Mouse (Mus musculus) ovary, postnatal 10 days (tissue): ENCODE measurements around the gene Pigz.

Source experiments
- DNase-seq: peaks from one replicate; pipeline ENCODE4 v3.0.0; 2022; ENCODE audit warnings: low spot score

The Pigz gene

DNA sequence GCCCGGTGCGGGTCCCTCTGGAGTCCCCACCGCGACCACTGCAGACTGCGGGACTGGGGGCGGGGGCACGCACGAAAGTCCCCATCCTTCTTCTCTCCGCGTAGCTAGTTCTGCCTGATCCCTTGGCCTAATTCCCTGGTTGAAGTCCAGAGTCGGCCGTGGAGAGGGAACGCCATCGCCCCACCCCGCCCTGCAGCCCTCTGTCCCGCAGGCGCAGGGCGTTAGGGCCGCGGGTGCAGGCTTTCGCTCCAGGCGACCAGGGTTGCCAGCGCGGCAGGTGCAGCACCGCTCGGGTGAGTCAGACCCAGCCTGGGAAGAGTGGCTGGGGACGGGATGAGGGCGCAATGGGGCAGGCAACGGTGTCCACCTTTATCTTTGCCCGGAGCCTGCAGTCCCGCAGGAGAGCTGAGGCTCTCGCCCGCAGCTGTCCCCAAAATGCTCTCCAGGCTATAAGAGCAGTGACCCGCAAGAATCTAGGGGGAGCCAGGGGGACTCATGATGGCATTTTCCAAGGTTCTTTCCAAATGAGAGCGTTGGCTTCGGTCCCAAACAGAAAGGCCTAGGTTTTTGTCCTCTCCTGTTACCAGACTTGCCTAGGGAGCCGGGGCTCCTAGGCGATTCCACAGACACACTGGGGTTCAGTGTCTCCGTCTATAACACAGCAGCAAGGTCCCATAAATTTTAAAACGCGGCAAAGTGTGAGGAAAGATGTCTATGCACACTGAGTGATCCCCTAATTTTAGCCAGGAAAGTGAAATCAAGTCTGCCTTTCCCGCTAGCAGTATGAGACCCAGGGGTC, at the start of gene Pigz:
TSS of gene Pigz (plus strand) at position 101 of the 799 bp plus-strand sequence.
- DNase-seq, result peak; percentile 12

DNA sequence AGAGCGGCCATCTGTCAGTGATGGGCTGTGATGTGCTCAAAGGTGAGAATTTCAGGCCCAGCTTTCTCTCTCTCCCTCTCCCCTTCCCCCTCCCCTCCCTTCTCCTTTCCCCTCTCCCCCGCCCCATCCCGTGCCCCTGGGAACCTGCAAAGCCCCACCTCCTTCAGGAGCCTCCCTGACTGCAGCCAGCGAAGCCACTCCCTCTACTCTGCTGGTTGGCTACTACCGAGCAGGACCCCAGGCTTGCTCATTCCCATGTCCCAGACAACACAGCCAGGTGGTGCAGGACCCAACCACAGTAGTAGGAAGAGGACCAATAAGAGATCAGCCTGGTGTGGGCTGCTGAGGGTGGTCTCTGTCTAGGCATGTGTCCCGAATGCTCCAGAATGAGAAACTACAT, 49.7 kb upstream of the Pigz start:
- DNase-seq, result no peak

- no peak for DNase-seq
Measured at GRCm38 (mm10) chr16:31890907-31891306, 42.7 kb upstream of the Pigz start.

DNA sequence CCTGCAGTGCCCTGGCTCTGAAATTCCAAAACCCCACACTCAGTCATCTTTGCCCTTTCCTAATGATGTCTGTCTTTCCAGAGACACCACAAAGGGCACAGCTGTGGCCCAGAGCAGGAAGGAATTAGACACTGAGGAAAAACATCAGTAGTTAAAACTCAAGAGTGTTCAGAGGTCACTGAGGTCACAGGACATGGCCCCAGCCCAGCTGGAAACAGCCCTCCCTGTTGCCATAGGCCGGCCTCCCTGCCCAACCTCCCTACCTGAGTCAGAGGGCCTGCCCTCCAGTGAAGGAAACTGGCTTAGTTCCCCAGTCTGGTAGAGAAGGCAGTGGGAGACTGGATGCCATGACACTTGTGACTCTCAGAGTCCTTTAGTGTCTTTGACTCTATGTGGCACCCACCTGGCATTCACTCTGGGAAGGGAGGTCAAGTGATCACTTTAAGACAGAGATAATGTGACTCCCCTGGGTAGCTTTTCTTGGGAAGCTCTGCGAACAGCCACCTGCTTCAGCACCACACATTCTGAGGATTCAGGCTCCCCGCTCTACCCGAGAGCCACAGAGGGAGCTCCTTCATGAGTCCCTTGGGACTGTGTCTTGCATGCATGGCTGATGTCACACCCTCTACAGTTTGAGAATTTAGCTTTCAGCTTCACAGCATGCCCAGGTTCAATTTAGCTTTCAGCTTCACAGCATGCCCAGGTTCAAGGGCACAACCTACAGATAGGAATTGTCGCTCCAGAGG, 40.1 kb upstream of the Pigz start:
- DNase-seq, result no peak

- DNase-seq, result no peak
Measured at GRCm38 (mm10) chr16:31896971-31897774, 36.5 kb upstream of the Pigz start.

GRCm38 (mm10) chr16:31898546-31899326, 34.9 kb upstream of the Pigz start:
- DNase-seq, result no peak

DNA sequence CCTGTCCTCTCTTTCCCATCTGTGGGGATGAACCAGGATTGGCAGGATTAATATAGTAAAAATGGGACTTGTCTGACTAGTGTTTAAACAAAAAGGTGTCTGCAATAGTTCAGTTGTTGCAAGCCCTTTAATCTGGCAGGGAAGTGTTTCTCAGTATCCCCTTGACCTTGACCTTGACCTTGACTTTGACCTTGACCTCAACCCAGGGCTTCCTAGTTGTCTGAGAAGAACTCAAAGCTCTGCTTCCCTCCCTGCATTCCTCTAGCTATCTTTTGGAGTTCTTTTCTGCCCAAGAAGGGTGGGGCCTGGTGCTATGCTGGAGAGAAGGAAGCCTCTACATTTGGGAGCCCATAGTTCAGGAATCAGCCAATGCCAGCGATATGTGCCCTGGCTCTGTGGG, 31.8 kb upstream of the Pigz start:
- DNase-seq, result no peak

GRCm38 (mm10) chr16:31903239-31903638, 30.4 kb upstream of the Pigz start:
- no peak for DNase-seq

GRCm38 (mm10) chr16:31905331-31905730, 28.3 kb upstream of the Pigz start:
- DNase-seq, result no peak

DNA sequence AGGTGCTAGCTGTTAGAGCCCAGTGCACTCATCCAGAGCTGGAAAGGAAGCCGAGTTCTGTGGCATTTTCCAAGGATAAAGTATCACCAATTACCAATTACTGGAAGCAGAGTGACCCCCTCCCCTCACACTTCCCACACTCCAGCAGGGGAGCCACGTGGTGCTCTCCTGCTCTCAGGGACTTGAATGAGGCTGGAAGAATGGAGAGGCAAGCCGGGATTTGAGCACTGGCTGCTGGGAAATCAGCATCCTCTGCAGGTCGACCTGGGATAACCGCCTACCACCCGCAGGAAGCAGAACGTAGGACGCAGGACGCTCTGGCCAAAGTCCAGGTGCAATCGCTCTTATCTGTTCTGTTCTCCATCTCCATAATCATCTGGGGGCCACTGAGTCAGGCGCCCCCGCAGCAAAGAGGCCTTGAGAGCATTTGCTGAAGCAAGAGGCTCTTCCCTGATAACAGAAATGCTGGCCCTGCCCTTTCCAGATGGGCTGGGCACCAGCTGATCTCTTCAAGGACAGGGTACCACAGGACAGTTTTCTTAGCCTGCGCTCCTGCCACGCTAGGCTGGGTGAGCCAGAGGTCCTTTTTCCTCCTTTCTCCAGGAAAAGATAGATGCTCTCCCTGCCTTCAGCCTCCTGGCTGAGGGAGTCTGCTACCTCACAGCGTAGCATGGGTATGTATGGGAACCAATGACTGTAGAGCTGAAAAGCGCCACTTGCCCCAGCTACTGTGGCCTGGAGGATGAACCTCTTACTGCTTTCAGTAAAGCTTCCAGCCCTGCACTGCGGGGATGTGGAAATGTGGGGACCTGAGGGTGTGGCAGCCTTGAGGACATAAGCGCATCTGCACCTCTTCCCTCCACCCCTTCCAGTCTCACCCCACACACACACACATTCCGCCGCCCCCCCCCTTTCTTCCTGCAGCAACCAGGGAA, 27.5 kb upstream of the Pigz start:
- no peak for DNase-seq

DNA sequence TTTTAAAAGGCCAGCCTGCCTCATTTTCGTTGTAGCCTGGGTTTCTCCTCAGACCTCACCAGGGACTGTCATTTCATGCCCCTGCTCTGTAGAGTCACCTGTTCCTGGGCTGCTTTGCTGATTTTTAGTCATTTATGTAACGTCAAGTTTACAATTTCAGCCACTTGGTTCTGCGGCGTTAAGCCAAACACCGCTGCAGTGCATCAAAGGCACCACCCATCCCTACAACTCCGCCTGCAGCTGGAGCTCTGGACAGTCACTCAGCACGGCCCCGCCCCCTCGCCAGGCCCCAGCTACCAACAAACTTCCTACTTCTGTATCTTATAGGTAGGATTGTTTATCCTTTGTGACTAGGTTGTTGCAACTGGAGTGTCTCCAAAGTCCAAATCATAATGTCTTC, 26.8 kb upstream of the Pigz start:
- DNase-seq, result no peak

- DNase-seq, result no peak
Measured at GRCm38 (mm10) chr16:31908959-31909358, 24.7 kb upstream of the Pigz start.

- no peak for DNase-seq
Measured at GRCm38 (mm10) chr16:31910281-31910847, 23.3 kb upstream of the Pigz start.

DNA sequence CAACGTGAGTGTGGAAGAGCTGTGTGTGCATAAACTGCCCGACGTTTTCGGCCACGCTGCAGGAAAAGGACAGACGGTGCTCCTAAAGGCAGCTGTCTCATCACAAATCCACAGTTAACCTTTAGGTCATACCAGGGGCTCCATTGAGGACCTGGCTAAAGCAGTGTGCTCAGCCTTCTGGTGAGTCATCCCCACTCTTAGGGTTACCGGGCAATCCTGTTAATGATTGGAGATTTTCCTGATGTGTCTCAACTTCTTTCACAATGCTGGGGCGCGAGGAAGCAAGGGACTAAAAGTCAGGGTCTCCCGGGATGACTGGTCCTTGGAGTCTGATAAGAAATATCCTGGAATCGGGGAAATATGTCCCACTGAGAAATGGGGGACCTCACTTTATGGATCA, 15.9 kb upstream of the Pigz start:
- DNase-seq, result no peak

DNA sequence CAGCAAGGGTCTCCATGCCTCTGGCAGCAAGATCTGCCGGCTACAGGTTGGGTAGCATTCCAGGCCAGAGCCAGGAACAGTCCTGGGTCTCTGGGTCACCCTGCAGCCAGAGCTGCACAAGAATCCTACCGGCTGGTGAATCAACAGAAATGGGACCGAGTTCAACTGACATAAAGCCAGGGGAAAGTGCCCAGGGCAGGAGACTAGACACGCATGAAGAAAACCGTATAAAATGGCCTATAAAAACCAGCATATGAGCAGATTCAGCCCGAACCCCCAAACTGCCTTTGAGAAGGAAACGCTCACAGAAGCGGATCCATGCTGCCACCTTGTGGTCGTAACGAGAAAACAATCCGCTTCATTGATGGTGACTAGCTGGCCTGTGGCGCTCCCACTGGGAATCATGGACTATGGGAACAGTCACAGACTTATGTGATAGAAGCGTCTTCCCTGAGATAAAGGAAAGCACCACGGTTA, 15.4 kb upstream of the Pigz start:
- DNase-seq, result peak; percentile 56

DNA sequence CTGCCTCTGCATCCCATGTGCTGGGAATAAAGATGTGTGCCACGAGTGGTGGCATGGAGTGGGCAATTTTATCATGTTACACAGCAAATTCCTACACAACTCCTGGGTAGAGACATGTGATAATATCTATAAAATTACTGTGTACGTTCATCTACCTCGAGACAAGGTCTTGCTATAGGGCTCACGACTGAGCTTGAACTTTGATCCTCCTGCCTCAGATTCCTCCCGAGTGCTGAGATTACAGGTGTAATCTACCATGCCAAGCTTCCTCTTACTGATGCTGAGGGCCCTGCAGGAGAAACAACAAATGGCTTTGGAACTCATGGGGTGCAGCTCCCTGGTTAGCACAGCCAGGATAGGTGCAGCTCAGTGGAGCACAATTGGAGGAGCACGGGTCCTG, 9.3 kb upstream of the Pigz start:
- no peak for DNase-seq

DNA sequence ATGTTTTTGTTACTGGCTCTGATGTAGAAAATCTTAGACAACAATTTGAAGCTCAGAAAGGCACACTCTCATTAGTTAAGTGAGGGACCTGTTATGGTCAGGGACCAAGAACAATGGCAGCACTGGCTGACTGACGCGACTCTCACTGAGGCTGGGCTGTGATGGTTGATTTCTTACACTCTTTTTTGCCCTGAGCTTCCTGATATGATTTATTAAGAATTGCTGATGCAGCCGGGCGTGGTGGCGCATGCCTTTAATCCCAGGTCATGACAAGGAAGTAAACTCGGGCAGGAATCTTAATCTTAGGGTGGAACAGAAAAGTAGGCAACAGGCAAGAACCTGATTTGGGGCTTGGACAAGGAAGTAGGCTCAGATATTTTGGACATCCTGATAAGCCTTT, 7.6 kb upstream of the Pigz start:
- DNase-seq, result no peak

DNA sequence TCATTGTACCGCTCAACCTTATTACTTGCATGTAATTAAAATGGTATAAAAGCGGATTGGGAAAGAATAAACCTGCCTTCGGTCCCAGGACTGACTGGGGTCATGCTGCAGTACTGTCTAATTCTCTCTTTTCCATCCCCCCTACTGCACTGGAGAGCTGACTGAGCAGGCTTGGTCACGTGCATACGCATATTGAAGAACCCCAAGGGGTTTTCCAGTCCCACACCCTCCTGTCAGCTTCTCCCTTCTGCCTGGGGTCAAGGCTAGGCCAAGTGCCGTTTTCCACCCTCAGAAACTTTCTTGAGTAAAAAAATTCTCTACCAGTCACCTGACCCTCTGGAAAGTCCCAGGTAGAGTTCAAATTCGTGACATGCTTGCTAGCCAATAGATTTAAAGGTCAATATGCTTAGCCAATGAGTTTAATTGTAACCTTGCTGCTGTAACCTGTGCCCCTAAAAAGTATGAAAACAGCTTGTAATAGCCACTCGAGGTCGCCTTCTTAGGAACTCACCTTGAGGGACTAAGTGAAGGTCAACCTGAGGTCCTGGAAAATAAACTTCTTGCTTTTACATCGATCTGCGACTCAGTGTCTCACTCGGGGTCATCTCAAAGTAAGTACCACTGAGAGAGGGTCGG, 7.0 kb upstream of the Pigz start:
- no peak for DNase-seq

- no peak for DNase-seq
Measured at GRCm38 (mm10) chr16:31927412-31927811, 6.2 kb upstream of the Pigz start.

GRCm38 (mm10) chr16:31931330-31931729, 2.3 kb upstream of the Pigz start:
- no peak for DNase-seq
